Mouse (Mus musculus) erythroblast, embryonic 14.5 days (primary cell): Measurements from ENCODE around the gene Il18. TPM values are rescaled to one million over a fixed set of nuclear protein-coding genes. Genes with fewer than 3 reads are reported as not detected.

Experiments
- H3K27me3 ChIP-seq: 2 replicates; pipeline ENCODE4 v1.6.1; 2012; ENCODE audit warnings: inconsistent platforms; ENCODE audit not compliant: control insufficient read depth
- H3K36me3 ChIP-seq: 2 replicates; pipeline ENCODE4 v1.6.1; 2012; ENCODE audit warnings: mild to moderate bottlenecking, inconsistent platforms; ENCODE audit not compliant: control insufficient read depth
- H3K4me1 ChIP-seq: 2 replicates; pipeline ENCODE4 v1.6.1; 2012; ENCODE audit warnings: inconsistent platforms; ENCODE audit not compliant: control insufficient read depth
- H3K4me3 ChIP-seq: replicated peaks from 2 replicates; pipeline ENCODE3; 2012; ENCODE audit warnings: moderate library complexity, mild to moderate bottlenecking, inconsistent platforms
- H3K9me3 ChIP-seq: 2 replicates; pipeline ENCODE4 v1.6.1; 2012; ENCODE audit warnings: low read length, inconsistent platforms, mixed read lengths; ENCODE audit not compliant: control insufficient read depth
- GATA1 ChIP-seq: IDR thresholded peaks from 2 replicates; pipeline ENCODE4 v1.6.1; 2012; ENCODE audit warnings: low read length, inconsistent platforms, mixed read lengths
- TAL1 ChIP-seq: IDR thresholded peaks from 3 replicates; pipeline ENCODE4 v1.6.1; 2012; ENCODE audit warnings: low read length, inconsistent platforms, mixed read lengths
- polyA plus RNA-seq: library from polyadenylated mRNA; stranded (reverse); fragments of >175 nt; gene quantifications from 2 replicates; pipeline ENCODE4 v1.2.3, GENCODE M21; 2012

Il18 gene
- polyA plus RNA-seq, 1 experiment, result not detected

DNA sequence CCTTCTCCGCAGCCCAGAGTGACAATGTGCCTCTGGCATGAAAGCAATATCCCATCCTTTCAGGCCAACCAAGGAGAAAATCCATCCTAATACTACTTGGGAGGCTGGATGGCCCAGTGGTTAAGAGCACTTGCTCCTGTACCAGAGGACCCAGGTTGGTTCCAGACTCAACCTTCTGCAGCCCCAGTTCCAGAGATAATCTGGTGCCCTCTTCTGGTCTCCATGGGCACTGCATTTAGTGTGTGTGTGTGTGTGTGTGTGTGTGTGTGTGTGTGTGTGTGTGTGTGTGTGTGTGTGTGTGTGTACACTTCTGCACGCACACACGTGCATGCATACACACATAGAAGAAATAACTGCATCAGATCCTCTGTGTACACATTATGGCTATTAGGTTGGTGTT is 38.9 kb downstream of the Il18 start:
- Histone ChIP-seq H3K4me1 (peaks cover 1% of the 10 kb centered on the region; the same call in 1 of the 2 replicates), H3K9me3 (no peaks in the 10 kb centered on the region; the same call in 1 of the 2 replicates), H3K4me3 (no peak overlapping the region), H3K36me3 (peaks cover 41% of the 10 kb centered on the region), H3K27me3 (no peaks in the 10 kb centered on the region)
- TF ChIP-seq TAL1 (no peak), GATA1 (no peak)

DNA sequence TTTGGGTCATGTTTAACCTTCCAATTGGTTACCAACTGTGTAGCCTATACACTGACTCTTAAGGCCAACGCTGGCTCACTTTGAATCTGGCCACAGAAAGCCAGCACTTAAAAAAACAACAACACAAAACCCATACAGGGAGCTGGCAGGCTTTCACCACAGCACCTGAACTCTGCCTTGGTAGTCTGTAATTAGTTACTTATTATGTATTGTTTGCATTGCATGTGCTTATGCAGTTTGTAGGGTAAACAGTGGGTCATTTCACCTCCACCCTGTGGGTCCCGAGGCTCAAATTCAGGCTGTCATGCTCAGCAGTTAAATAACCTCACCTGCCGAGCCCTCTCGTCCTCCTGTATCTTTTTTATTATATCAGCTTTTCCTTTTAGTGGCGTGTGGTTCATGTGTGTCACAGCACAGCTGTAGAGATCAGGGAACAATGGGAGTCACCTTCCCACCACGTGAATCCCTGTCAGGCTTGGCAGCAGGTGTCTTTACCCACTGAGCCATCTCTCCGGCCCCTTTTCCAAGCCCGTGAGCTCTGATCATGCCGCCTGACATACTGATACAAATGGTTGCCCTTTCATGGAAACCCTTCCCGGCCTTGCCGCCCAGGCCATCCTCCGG is 40.3 kb downstream of the Il18 start:
- peaks cover 54% of the 10 kb centered on the region for H3K36me3 ChIP-seq
- peaks cover 1% of the 10 kb centered on the region; the same call in 1 of the 2 replicates for H3K4me1 ChIP-seq
- no peaks in the 10 kb centered on the region; the same call in 1 of the 2 replicates for H3K9me3 ChIP-seq
- H3K4me3 ChIP-seq, result no peak overlapping the region
- H3K27me3 ChIP-seq, result no peaks in the 10 kb centered on the region
- no peak for TF ChIP-seq TAL1
- no peak for TF ChIP-seq GATA1

DNA sequence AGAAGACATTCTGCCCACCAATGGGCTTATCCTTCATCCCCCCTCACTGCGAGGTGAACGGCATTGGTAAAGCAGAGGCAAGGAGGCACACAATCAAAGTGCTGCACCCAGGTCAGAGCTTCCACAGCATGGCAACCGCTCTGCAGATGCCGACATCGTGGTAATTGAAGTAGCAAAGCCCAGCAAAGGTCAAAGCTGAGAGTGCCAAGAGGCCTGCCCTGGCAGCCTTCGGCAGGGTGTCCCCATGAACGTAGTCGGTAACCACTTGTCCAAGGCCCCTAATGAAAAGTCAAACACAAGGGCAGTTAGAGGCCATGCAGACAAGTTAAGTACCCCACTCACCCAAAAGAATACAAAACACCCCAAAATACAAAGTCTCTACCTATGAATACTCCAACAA is 42.3 kb downstream of the Il18 start:
- no peak for TF ChIP-seq GATA1
- peak; percentile 32; the same call in 2 of the 3 replicates for TF ChIP-seq TAL1
- H3K9me3 ChIP-seq, result no peaks in the 10 kb centered on the region; the same call in 1 of the 2 replicates
- no peak overlapping the region for H3K4me3 ChIP-seq
- H3K4me1 ChIP-seq, result peaks cover 18% of the 10 kb centered on the region
- no peaks in the 10 kb centered on the region for H3K27me3 ChIP-seq
- H3K36me3 ChIP-seq, result peaks cover 71% of the 10 kb centered on the region

DNA sequence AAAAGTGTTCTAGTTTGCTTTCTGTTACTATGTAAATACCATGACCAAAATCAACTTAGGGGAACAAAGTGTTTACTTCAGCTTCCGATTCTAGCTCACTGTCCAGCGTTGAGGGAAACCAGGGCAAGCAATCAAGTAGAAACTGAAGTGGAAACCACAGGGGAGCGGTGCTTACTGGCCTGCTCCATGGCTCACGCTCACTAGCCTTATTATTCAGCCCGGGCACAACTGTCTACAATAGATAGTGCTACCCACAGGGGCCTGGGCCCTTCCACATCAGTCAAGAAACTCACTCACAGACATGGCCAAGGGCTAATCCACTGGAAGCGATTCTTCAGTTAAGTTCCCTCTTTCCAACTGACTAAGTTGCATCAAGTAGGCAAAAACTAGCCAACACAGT is 46.9 kb downstream of the Il18 start:
- Histone ChIP-seq H3K27me3 (no peaks in the 10 kb centered on the region), H3K4me1 (peaks cover 49% of the 10 kb centered on the region), H3K4me3 (peak overlapping the region; percentile 100), H3K36me3 (peaks cover 69% of the 10 kb centered on the region), H3K9me3 (no peaks in the 10 kb centered on the region; the same call in 1 of the 2 replicates)
- TF ChIP-seq TAL1 (no peak), GATA1 (no peak)

DNA sequence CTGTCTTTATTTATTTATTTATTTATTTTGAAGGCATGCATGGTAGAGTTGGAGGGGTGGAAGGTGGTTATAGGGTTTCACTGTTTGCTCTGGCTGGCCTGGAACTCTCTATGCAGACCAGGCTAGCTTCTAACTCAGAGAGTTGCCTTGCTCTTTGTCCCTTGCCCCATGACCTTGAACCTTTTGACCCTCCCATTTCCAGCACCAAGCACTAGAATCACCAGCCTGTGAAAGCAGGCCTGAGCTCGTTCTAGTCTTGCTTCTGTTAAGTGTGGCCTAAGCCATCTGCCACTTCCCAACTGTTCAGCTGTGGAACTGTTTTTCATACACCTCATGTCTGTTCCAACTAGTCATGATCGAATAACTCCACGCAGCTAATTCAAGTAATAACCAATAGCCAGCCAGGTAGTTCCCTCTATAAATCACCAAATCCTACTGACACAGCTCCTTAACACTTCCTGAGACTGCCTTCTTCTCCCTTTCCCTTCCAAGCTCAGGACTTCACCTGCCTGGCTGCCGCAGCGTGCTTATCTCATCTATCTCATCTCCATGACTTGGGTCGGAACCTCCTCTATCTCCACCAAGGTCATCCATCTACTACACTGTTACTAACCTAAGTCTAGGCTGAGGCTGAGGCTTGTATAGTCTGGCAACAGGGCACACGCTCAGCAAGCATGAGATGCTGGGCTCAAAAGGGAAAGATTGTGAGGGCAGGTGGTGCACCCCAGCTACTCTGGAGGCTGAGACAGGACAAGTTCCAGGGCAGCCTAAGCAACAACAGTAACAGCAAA is 47.6 kb downstream of the Il18 start:
- H3K4me1 ChIP-seq, result peaks cover 50% of the 10 kb centered on the region
- no peaks in the 10 kb centered on the region for H3K9me3 ChIP-seq
- H3K36me3 ChIP-seq, result peaks cover 68% of the 10 kb centered on the region
- no peaks in the 10 kb centered on the region for H3K27me3 ChIP-seq
- TF ChIP-seq GATA1 (no peak), TAL1 (no peak)
- H3K4me3 ChIP-seq, result peak overlapping the region; percentile 100

DNA sequence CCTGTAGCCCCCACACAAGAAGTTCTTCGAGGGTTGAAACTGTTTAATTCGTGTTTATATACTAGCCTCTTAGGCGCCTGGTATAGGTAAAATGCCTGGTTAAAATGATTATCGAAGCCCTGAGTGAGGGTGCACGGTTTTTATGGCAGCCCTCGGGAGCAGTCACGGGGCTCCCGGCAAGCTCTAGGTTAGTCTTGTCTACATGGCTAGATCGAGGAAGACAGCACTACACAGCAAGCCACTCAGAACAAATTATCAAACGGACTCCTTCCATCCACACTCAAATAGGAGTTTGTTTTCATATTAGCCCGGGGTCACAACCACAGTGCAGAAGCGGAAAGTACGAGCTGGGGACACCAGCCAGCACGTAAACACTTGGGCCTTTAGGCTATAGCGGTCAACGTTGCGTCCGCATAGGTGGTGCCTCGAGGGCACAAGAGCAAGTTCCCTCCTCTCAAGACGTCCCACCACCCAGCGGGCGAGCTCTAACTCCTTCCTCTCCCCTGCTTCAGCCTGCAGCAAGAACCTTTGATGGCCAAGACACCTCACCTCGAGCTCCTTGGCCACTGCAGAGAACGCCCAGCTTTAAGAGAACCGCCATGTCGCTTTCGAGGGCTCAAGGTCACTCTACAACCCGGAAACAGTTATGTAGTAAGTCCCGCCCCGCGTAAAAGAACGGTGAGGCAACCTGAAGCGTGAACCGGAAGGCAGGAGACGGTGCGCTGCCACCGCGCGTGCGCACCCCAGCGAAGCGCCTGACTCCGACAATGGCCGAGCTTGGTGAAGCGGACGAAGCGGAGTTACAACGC is 48.8 kb downstream of the Il18 start, which contains the start of the genes Sdhd and Timm8b:
TSS of gene Sdhd (minus strand) at position 624 of the 809 bp plus-strand sequence.
TSS of gene Timm8b (plus strand) at position 722 of the 809 bp plus-strand sequence.
- H3K36me3 ChIP-seq, result peaks cover 68% of the 10 kb centered on the region
- TF ChIP-seq GATA1 (no peak), TAL1 (no peak)
- H3K4me3 ChIP-seq, result peak within 1 kb of the TSS; percentile 100

DNA sequence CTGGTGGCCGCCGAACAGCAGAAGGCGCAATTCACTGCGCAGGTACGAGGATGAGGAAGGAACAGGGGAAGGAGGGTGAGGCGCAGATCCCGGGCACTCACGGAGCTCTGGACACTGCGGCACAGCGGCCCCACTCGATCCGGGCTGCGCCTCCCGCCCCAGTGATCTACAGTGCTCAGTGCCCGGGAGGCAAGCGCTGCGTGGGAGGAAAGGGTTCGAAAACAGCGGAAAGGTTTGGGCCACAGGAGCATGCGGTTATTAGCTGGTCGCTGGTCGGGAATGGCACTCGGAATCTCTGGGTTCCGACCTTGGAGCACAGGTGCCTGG is 49.3 kb downstream of the Il18 start:
- peaks cover 51% of the 10 kb centered on the region for H3K4me1 ChIP-seq
- peaks cover 68% of the 10 kb centered on the region for H3K36me3 ChIP-seq
- H3K9me3 ChIP-seq, result no peaks in the 10 kb centered on the region
- H3K4me3 ChIP-seq, result peak overlapping the region; percentile 100
- no peaks in the 10 kb centered on the region for H3K27me3 ChIP-seq
- no peak for TF ChIP-seq GATA1
- no peak for TF ChIP-seq TAL1

More for the DNA sequence above, 48.8 kb downstream of the Il18 start, which contains the start of the genes Sdhd and Timm8b:
- Histone ChIP-seq H3K9me3 (no peaks in the 10 kb centered on the region), H3K27me3 (no peaks in the 10 kb centered on the region), H3K4me1 (peaks cover 51% of the 10 kb centered on the region)

DNA sequence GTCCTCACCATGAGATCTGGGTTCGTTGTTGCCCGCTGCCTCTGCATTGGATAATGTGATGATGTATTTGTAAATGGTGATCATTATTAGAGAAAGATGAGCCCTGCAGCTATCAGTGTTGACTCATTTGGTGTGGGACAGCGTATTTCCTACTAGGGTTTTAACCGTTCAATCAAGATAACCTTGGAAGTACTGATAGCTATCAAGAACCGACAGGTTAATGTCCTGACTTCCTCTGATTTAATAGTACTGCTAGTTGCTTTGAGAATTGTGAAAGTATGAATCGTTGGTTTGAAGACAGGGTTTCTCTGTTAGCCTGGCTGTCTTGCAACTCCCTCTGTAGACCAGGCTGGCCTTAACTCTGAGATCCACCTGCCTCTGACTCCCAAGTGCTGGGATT is 49.7 kb downstream of the Il18 start:
- TF ChIP-seq GATA1 (peak; percentile 22; the same call in 1 of the 2 replicates), TAL1 (no peak)
- Histone ChIP-seq H3K9me3 (no peaks in the 10 kb centered on the region), H3K4me3 (peak overlapping the region; percentile 100), H3K36me3 (peaks cover 68% of the 10 kb centered on the region), H3K4me1 (peaks cover 51% of the 10 kb centered on the region), H3K27me3 (no peaks in the 10 kb centered on the region)
